Mouse (Mus musculus): ENCODE measurements around the gene Hddc3. TPM values are rescaled to one million over a fixed set of nuclear protein-coding genes. Genes with fewer than 3 reads are reported as not detected.
A peak's percentile ranks its signal among the peaks of the same experiment; 100 is the strongest.

The Hddc3 gene
- total RNA-seq, 2 experiments from 2014 or later, result 46.4 to 56.4 TPM

DNA sequence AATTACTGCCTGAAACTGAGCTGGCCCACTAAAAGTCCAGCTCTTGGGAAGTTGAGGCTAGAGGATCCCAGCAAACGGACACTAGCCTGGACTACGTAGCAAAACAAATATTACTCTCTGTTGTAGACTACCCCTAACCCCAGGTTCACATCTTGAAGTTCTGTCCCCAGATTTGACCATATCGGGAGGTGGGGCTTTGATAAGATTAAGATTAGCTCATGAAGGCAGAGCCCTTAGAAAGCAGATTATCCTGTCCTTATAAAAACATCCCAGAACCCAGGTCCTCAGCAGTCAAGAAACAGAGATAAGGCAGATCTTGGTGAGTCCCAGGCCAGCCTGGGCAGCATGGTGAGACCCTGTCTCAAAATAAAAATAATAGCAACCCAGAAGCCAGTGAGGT, 29.3 kb downstream of the Hddc3 start:
- TF ChIP-seq CTCF (IDR thresholded peaks at IDR 0.05), result no peak
- no peak for DNase-seq (ENCODE audit: extremely low spot score in 1 of 2, low spot score in 2 of 2)
- H3K27ac ChIP-seq, result no peak overlapping the region
- intact Hi-C loops (cut with DNase I), result loop anchor here (10.0 kb wide), 1 partner anchor 227 kb away; no protein-coding TSS in a partner anchor
- H3K4me3 ChIP-seq, result no peak overlapping the region

DNA sequence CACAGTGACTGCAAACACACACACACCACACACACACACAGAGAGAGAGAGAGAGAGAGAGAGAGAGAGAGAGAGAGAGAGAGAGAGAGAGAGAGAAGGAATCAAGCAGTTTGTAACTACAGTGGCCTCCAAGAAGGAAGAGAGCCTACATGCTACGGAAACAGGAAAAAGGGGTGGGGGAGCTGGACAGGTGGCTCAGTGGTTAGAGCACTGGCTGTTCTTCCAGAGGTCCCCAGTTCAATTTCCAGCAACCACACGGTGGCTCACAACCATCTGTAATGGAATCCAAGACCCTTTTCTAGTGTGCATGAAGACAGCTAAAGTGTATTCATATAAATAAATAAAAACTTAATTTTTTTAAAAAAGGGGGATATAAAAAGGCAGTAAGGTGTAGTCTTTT, 29.8 kb downstream of the Hddc3 start:
- Histone ChIP-seq H3K4me3 (no peak overlapping the region), H3K27ac (no peak overlapping the region)
- TF ChIP-seq CTCF (IDR thresholded peaks at IDR 0.05), result no peak
- intact Hi-C loops (cut with DNase I), result loop anchor here (10.0 kb wide), 1 partner anchor 228 kb away; no protein-coding TSS in a partner anchor
- no peak for DNase-seq (ENCODE audit: extremely low spot score in 1 of 2, low spot score in 2 of 2)

DNA sequence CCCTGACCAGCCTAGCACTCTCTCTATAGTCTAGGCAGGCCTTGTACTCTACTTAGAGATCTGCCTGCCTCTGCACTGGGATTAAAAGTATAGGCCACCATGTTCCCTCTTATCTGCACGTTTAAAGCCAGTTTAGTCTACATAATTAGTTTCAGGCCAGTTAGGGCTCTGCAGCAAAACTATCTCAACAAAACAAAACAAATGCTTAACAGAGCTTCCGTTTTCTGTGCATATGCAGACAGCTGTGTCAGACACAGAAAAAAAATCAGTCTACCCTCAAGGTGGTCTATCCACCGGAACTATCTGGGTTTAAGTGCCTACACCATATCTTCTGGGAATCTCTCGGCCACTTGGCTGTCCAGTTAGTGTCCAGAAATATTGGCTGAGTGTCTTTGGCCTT, 30.4 kb downstream of the Hddc3 start:
- DNase-seq (ENCODE audit: extremely low spot score in 1 of 2, low spot score in 2 of 2), result no peak
- intact Hi-C loops (cut with DNase I), result loop anchor here (10.0 kb wide), 1 partner anchor 229 kb away; no protein-coding TSS in a partner anchor
- TF ChIP-seq CTCF (IDR thresholded peaks at IDR 0.05), result no peak
- Histone ChIP-seq H3K27ac (no peak overlapping the region), H3K4me3 (no peak overlapping the region)

DNA sequence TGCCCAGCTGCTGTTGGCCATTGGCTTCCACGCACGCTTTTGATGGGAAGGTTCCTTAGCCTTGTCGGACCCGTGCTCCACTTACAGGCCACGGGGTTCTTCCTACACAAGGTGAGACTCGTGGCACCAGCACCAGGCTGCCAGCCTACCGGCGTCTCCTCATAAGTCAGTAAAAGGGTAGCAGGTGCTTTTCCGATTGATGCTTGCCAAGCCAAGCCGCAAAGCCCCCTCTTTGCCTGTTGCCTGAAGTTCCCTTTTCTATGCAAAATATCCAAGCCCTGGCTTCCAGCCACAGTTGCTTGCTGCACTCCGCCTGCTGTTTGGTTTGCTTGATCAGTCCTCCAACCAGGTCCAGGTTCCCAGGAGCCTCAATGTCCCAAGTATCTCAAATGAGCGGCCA, 30.9 kb downstream of the Hddc3 start:
- intact Hi-C loops (cut with DNase I), result loop anchor here (10.0 kb wide), 1 partner anchor 229 kb away; no protein-coding TSS in a partner anchor
- no peak overlapping the region for H3K27ac ChIP-seq
- no peak for TF ChIP-seq CTCF (IDR thresholded peaks at IDR 0.05)
- H3K4me3 ChIP-seq, result no peak overlapping the region
- DNase-seq (ENCODE audit: extremely low spot score in 1 of 2, low spot score in 2 of 2), result no peak

DNA sequence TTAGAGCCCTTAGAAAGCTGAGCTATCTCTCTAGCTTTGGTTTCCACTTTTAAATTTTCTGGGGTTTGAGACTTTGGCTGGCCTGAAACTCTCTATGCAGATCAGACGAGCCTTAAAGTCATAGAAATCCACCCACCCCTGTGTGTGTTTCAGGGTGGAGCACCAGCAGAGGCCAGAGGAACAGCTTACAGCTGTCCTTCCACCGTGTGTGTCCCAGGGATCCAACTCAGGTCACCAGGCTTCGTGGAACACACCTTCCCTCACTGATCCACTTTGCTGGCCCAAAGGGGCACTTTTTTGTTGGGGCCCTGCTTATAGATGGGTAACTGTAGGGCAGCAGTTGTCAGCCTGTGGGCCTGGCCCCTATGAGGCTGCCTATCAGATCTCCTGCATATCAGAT, 31.4 kb downstream of the Hddc3 start:
- no peak for DNase-seq (ENCODE audit: extremely low spot score in 1 of 2, low spot score in 2 of 2)
- TF ChIP-seq CTCF (IDR thresholded peaks at IDR 0.05), result no peak
- H3K4me3 ChIP-seq, result no peak overlapping the region
- no peak overlapping the region for H3K27ac ChIP-seq
- intact Hi-C loops (cut with DNase I), result loop anchor here (10.0 kb wide), 1 partner anchor 229 kb away; no protein-coding TSS in a partner anchor

DNA sequence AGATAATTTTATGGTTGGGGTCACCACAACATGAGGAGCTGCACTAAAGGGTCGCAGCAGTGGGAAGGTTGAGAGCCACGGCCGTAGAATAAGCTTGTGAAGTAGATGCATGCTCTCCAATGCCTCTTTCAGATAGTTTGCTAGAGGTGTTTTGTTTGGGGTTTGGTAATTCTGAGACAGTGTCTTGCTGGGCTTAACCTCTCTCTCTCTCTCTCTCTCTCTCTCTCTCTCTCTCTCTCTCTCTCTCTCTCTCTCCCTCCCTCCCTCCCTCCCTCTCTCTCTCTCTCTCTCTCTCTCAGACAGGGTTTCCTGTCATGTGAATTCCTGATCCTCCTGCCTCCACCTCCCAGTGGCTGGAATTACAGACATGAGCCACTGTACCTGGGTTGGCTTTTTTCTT, 31.8 kb downstream of the Hddc3 start:
- Histone ChIP-seq H3K4me3 (no peak overlapping the region), H3K27ac (no peak overlapping the region)
- TF ChIP-seq CTCF (IDR thresholded peaks at IDR 0.05), result no peak
- intact Hi-C loops (cut with DNase I), result loop anchor here (10.0 kb wide), 1 partner anchor 230 kb away; no protein-coding TSS in a partner anchor
- no peak for DNase-seq (ENCODE audit: extremely low spot score in 1 of 2, low spot score in 2 of 2)

DNA sequence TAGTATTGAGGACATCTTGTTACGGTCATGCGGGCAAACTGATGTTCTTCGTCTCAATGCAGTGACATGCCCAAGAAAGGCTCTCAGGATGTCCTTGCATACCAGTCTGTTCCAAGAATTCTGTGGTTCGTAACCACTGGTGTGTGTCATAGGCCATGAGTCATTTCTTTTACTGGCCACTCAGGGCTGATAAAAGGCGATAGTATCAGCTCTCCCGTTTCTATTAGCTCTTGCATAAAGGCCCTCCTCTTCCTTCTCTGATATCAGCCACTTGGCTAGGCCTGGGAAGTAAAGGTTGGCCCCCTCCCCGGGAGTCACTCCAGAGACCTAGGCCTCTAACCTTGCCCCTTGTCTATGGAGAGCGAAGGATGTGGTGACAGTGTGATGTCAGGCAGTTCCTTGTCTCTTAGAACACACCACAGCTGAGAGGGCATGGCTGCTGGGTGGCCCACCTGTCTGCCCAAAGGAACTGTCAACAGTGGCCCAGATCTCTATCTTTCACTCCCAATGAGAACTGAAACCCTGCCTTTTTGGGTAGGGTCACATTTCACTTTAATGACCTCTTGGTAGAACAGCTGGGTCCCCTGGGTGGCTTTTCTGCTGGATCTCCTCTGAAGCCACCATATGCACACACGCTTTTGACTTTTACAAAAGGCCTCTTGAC, 32.6 kb downstream of the Hddc3 start:
- no peak overlapping the region for H3K4me3 ChIP-seq
- no peak for TF ChIP-seq CTCF (IDR thresholded peaks at IDR 0.05)
- no peak for DNase-seq (ENCODE audit: extremely low spot score in 1 of 2, low spot score in 2 of 2)
- intact Hi-C loops (cut with DNase I), result loop anchor here (10.0 kb wide), 1 partner anchor 231 kb away; no protein-coding TSS in a partner anchor
- H3K27ac ChIP-seq, result no peak overlapping the region

DNA sequence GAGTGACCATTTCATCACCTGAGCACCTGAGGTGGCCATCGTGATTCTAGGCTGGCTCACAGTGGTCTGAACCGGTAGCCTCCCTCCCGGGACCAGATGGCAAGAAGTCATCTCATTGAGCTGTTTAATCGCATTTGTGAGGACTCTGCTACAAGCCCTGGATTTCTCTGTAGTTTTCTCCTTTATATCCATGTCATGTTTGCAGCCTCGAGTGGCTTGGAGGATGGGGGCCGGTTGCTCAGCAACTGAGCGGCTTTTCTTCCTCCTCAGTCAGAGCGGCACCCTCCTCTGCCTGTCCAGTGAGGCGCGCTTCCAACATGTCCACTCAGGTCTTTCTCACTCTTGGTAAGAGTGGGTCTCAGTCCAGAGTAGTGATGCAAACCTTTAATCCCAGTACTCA, 33.3 kb downstream of the Hddc3 start:
- no peak for TF ChIP-seq CTCF (IDR thresholded peaks at IDR 0.05)
- no peak for DNase-seq (ENCODE audit: extremely low spot score in 1 of 2, low spot score in 2 of 2)
- H3K27ac ChIP-seq, result no peak overlapping the region
- intact Hi-C loops (cut with DNase I), result loop anchor here (10.0 kb wide), 1 partner anchor 231 kb away; no protein-coding TSS in a partner anchor
- no peak overlapping the region for H3K4me3 ChIP-seq

DNA sequence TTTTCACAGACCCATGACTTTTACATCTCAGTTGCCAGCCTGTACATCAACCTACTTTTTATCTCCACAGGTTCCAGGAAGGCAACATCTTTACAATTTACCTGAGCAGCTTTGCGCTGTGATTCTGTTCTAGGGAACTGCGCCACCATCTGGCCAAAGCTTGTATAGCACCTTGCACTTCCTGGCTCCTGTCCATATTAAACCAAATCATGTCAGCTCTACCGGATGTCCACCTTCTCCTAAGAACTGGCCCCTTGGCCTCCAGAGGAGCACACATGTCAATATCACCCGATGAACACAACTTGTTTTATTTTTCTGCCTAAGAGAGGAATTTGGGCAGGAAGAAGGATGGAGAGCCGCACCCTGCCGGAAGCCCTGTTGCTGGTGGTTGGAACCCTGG, 34.6 kb downstream of the Hddc3 start:
- intact Hi-C loops (cut with DNase I), result loop anchor here (10.0 kb wide), 1 partner anchor 233 kb away; no protein-coding TSS in a partner anchor
- H3K27ac ChIP-seq, result no peak overlapping the region
- peak; percentile 50 to 67 for DNase-seq (ENCODE audit: extremely low spot score in 1 of 2, low spot score in 2 of 2)
- H3K4me3 ChIP-seq, result no peak overlapping the region
- peak; percentile 92 for TF ChIP-seq CTCF (IDR thresholded peaks at IDR 0.05)

DNA sequence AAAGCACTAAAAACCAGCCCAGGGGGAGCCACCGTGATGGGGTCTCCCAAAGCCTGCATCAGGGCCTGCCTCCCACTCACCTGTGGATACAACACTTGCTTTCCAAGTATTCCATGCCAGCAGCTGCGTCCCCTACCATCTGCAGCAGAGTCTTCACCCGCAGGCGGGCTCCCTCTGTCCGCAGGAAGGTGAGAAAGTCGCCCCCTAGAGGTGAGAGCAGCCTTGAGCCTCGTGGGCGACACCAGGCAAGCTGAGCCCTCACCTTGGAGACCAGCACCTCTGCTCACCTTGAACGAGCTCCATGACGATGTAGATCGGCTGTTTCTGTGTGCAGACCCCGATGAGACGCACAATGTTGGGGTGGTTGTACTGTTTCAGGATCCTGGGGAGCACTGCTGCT, 36.6 kb downstream of the Hddc3 start:
- no peak for DNase-seq (ENCODE audit: extremely low spot score in 1 of 2, low spot score in 2 of 2)
- peak; percentile 48 for TF ChIP-seq CTCF (IDR thresholded peaks at IDR 0.05)
- Histone ChIP-seq H3K4me3 (no peak overlapping the region), H3K27ac (no peak overlapping the region)
- intact Hi-C loops (cut with DNase I), result loop anchor here (10.0 kb wide), 1 partner anchor 235 kb away; no protein-coding TSS in a partner anchor

DNA sequence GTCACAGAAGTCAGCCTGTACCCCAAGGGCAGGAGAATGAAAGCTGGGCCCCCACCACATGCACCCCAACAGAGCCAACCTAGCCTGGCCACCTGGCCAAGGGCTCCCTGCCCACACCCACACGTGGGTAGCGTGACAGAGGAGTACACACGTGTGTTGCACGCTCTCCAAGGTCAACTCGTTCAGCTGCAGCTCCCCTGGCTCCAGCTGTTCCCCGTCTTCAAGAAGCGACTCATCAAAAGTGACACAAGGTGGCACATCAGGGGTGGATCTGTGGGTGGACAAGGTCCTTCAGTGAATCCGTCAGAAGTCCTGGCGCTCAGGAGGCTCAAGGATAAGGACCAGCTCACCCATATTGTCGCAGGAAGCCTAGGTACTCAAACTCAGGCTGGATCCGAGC, 40.0 kb downstream of the Hddc3 start:
- Histone ChIP-seq H3K4me3 (no peak overlapping the region), H3K27ac (no peak overlapping the region)
- intact Hi-C loops (cut with DNase I), result loop anchor here (10.0 kb wide), 1 partner anchor 462 kb away; no protein-coding TSS in a partner anchor
- no peak for TF ChIP-seq CTCF (IDR thresholded peaks at IDR 0.05)
- DNase-seq (ENCODE audit: extremely low spot score in 1 of 2, low spot score in 2 of 2), result no peak

DNA sequence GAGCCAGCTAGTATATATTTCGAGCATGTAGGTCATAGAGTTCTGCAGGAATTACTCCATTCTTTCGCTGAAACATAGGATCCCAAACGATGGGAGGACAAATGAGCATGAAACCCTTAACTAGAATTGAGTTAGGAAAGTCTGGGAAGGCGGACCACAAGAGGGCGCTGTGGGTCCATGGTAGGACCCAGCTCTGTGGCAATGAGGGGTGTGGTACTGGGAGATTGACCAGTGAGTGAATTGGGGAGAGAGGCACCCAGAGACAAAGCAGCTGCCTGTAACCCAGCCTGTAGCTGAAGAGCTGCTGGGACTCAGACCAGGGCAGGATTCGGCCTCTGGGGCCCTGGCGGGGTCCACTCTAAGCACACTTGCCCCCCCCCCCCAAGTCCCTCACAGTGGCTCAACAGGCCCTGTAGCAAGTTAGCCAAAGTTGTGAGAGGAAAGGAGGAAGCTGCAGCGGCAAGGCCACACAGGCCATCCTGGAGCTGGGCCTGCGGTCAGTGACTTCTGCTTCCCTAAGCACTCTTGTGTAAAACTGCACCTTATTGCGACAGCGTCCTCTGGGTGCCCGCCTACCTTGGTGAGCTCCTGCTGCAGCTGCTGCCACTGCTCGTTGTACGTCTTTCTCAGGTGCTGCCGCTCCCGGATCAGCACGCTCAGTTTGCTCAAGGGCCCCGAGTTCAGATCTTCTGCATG, 43.5 kb downstream of the Hddc3 start:
- TF ChIP-seq CTCF (IDR thresholded peaks at IDR 0.05), result peak; percentile 98
- intact Hi-C loops (cut with DNase I), result loop anchor here (1.0 to 10.0 kb wide), 4 partner anchors 194 to 458 kb away; no protein-coding TSS in a partner anchor
- H3K4me3 ChIP-seq, result peak overlapping the region; percentile 36; the same call in 1 of the 2 replicates
- DNase-seq (ENCODE audit: extremely low spot score in 1 of 2, low spot score in 2 of 2), result peak; percentile 85 to 92
- no peak overlapping the region for H3K27ac ChIP-seq
